Mouse (Mus musculus) kidney, postnatal 0 days (tissue): Measurements from ENCODE around the gene Pdcd5. TPM values are rescaled to one million over a fixed set of nuclear protein-coding genes. Genes with fewer than 3 reads are reported as not detected.

Source experiments
- ATAC-seq: fragments of 200-750 bp; cut with Nextera tagmentation; replicated peaks from 2 replicates; pipeline ENCODE4 v1.8.0; 2017; ENCODE audit warnings: low read depth, moderate number of reproducible peaks, moderate TSS enrichment, moderate library complexity; ENCODE audit not compliant: low FRiP score
- DNase-seq: peaks from one replicate; pipeline ENCODE4 v3.0.0-alpha.2; 2016; ENCODE audit warnings: low spot score
- H3K27ac ChIP-seq: fragments of 300-500 bp; sonication (generic); 2 replicates; pipeline ENCODE4 v1.5.1; 2014; ENCODE audit warnings: mild to moderate bottlenecking
- H3K27me3 ChIP-seq: fragments of 300-500 bp; sonication (generic); 2 replicates; pipeline ENCODE4 v1.6.1; 2014; ENCODE audit warnings: low read length, mixed read lengths; ENCODE audit not compliant: insufficient read depth
- H3K36me3 ChIP-seq: fragments of 300-500 bp; sonication (generic); 2 replicates; pipeline ENCODE4 v1.6.1; 2014; ENCODE audit warnings: low read length, mixed read lengths; ENCODE audit not compliant: insufficient read depth
- H3K4me1 ChIP-seq: fragments of 300-500 bp; sonication (generic); replicated peaks from 2 replicates; pipeline ENCODE4 v1.6.1; 2014; ENCODE audit warnings: antibody characterized with exemption, low read length, mixed read lengths; ENCODE audit not compliant: insufficient read depth
- H3K4me2 ChIP-seq: fragments of 300-500 bp; sonication (generic); 2 replicates; pipeline ENCODE4 v1.6.1; 2014; ENCODE audit warnings: mild to moderate bottlenecking, low read length, moderate library complexity, mixed read lengths
- H3K4me3 ChIP-seq: fragments of 300-500 bp; sonication (generic); replicated peaks from 2 replicates; pipeline ENCODE4 v1.5.1; 2014; ENCODE audit warnings: low read depth, low read length
- H3K9ac ChIP-seq: fragments of 300-500 bp; sonication (generic); 2 replicates; pipeline ENCODE4 v1.6.1; 2014; ENCODE audit warnings: low read depth, low read length
- H3K9me3 ChIP-seq: fragments of 300-500 bp; sonication (generic); replicated peaks from 2 replicates; pipeline ENCODE4 v1.6.1; 2016; ENCODE audit warnings: low read length, inconsistent platforms, mixed read lengths
- CTCF ChIP-seq: IDR thresholded peaks from 2 replicates; pipeline ENCODE4 v1.5.1; 2016; ENCODE audit warnings: antibody characterized with exemption, low read depth, mild to moderate bottlenecking, moderate library complexity
- WGBS: fragments of 180-500 bp; shearing (Covaris S2); extraction: QIAGEN DNeasy Blood & Tissue Kit; methylation state at CpG from one replicate; pipeline ENCODE4 v1.1.7; 2014; 5-methylcytosine and 5-hydroxymethylcytosine counted together
- polyA plus RNA-seq: library from polyadenylated mRNA; unstranded; fragments of >200 nt; fragmentation: Nextera tagmentation; extraction: Ambion mirVana; gene quantifications from 2 replicates; pipeline ENCODE4 v1.2.1, GENCODE M21; 2015

Pdcd5 gene
- polyA plus RNA-seq, 1 experiment from 2014 or later: 233 TPM

DNA sequence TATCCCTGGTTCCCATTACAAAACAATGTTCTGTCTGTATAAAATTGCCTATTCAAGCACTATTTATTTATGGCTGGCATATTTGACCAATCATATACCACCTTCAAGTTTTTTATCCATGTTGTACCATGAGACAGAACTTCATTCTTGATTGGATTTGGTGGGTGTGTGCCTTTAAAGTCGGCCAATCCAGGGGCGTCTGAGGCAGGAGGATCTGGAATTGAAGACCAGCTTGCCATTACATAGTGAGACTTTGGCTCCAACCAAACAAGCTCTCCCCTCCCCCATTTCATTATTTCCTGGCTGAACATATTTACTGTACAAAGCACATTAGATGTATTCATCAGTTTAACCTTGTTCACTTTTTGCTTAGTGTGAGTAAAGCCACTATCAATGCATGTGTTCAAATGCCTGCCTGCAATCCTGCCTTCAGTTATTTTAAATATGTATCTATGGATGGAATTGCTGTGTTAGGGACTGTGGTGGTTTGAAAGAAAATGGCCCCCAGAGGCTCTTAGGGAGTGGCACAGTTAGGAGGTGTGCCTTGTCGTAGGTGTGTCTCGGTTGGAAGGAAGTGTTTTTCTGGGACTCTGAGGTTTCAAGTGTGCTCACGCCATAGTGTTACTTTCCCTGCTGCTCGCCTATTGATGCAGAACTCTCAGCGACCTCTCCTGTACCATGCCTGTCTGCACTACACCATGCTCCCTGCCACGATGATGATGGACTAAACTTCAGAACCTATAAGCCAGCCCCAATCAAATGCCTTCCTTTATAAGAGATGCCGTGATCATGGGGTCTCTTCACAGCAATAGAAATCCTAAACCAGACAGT, 1.1 kb upstream of the Pdcd5 start:
- H3K4me2 ChIP-seq: peak overlapping the region; percentile 6; the same call in 1 of the 2 replicates
- H3K27me3 ChIP-seq: no peaks in the 10 kb centered on the region
- WGBS: 40% methylated on average over 9 of the region's 9 CpGs
- H3K9ac ChIP-seq: no peak overlapping the region
- H3K36me3 ChIP-seq: peaks cover 13% of the 10 kb centered on the region
- no peaks in the 10 kb centered on the region for H3K9me3 ChIP-seq
- no peak for TF ChIP-seq CTCF
- no peak overlapping the region for H3K27ac ChIP-seq
- H3K4me1 ChIP-seq: no peaks in the 10 kb centered on the region
- ATAC-seq (peak; percentile 30), DNase-seq (no peak)
- H3K4me3 ChIP-seq: no peak overlapping the region

DNA sequence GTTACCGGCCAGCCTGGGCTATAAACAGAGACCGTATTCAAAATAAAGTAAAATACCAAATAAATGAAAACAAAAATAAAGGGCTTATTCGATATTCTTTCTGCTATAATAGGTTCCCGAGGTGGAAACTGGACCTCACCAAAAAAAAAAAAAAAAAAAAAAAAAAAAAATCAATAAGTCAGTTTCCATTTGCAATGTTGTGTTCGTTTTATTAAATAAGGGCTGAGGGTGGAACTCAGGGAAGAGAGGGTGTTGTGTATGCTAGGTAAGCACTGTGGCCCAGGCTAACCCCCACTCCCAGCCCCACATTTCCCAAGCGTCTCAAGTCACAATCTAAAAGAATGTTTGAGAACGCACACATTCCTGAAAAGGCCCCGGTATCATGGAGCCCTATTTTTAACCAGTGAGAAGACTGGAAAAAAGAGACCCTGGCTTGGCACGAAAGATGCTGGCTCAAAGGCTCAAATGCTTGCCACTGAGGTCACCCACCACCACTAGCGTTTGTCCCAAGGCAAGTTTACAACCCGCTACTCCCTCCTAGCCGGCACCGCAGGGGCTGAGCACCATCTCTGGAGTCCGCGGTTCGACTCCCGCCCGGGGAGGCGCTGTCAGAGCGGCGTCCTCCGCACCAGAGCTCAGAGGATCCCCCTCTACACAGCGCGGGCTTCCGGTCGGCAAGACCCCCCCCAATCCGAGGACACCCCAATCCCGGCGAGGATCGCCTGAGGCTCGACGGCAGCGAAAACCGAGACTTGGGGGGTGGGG, 822 bp downstream of the Pdcd5 start:
- ATAC-seq (peak; percentile 29; the same call in 1 of the 2 replicates), DNase-seq (peak; percentile 51)
- peak overlapping the region; percentile 96 for H3K9ac ChIP-seq
- WGBS: 5% methylated on average over 34 of the region's 34 CpGs
- H3K4me2 ChIP-seq: peak overlapping the region; percentile 84
- H3K27ac ChIP-seq: peak overlapping the region; percentile 81
- no peaks in the 10 kb centered on the region for H3K9me3 ChIP-seq
- peak overlapping the region; percentile 93 for H3K4me3 ChIP-seq
- no peaks in the 10 kb centered on the region for H3K27me3 ChIP-seq
- H3K36me3 ChIP-seq: peaks cover 29% of the 10 kb centered on the region
- H3K4me1 ChIP-seq: no peaks in the 10 kb centered on the region
- TF ChIP-seq CTCF: 0 out of 2 replicates have a peak, but pooled peaks have one; percentile 2

DNA sequence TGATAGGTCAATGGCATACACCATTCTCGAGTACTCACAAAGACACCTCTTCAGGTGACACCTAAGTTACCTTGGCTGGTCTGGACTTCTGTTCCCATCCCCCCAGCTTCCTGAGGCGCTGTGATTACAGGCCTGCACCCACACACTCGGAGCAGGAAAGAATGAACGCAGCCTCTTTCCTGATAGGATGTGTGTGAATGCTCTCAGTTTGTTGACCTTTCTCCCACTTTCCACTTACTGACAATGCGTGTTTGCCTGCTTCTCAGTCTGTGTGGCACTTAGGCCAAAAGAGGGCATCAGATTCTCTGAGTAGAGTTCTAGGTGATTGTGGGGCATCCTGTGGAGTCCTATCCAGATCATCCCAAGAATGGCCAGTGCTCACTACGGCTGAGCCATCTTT, 7.2 kb downstream of the Pdcd5 start:
- no peaks in the 10 kb centered on the region for H3K27me3 ChIP-seq
- WGBS: 72% methylated on average over 6 of the region's 6 CpGs
- no peak overlapping the region for H3K27ac ChIP-seq
- H3K36me3 ChIP-seq: peaks cover 54% of the 10 kb centered on the region
- no peak overlapping the region for H3K4me2 ChIP-seq
- H3K4me3 ChIP-seq: no peak overlapping the region
- ATAC-seq: no peak
- no peak overlapping the region for H3K9ac ChIP-seq
- TF ChIP-seq CTCF: no peak
- no peaks in the 10 kb centered on the region for H3K9me3 ChIP-seq
- H3K4me1 ChIP-seq: no peaks in the 10 kb centered on the region
- no peak for DNase-seq

DNA sequence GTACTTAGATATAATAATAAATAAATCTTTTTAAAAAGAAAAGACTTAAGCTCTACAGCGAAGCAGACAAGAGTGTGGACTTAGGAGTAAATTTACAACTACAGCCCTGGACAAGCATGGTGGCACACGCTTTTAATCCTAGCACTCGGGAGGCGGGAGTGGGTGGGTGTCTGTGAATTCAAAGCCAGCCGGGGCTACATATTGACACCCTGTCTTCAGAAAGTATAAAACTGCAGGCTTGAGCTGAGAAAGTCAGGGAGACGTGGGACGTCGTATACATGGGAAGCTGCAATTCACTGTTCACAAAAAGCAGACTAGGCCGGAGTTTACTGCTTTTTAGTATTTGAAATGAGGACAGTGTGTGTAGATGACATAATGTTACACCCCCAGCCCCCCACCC, 10.4 kb downstream of the Pdcd5 start:
- Histone ChIP-seq H3K4me2 (no peak overlapping the region), H3K4me1 (no peaks in the 10 kb centered on the region), H3K27ac (no peak overlapping the region), H3K4me3 (no peak overlapping the region), H3K27me3 (no peaks in the 10 kb centered on the region), H3K9me3 (no peaks in the 10 kb centered on the region), H3K9ac (no peak overlapping the region), H3K36me3 (peaks cover 42% of the 10 kb centered on the region)
- DNase-seq: no peak
- TF ChIP-seq CTCF: no peak
- WGBS: 88% methylated on average over 9 of the region's 9 CpGs
- ATAC-seq: no peak

DNA sequence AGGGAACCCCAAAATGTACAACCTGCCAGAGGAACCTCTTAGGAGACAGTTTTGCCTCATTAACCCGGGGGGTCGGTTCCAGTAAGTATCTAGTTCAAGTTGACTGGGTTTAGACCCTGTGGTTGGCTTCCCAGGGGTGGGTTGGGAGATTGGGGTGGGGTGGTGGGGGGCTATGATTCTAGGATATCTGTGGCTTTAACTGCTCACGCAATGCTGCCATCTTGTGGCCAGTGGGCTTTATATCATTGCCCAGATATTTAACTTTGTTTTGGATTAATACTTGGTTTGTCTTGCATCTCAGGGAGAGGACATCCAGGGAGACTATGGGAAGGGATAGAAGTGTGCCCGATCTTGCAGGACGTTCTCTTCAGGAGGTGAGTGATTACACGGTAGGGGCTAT, 11.1 kb downstream of the Pdcd5 start:
- no peak overlapping the region for H3K27ac ChIP-seq
- peak; percentile 73 for TF ChIP-seq CTCF
- H3K4me3 ChIP-seq: no peak overlapping the region
- WGBS: 61% methylated on average over 6 of the region's 6 CpGs
- no peaks in the 10 kb centered on the region for H3K9me3 ChIP-seq
- H3K4me1 ChIP-seq: no peaks in the 10 kb centered on the region
- no peak overlapping the region for H3K9ac ChIP-seq
- no peaks in the 10 kb centered on the region for H3K27me3 ChIP-seq
- H3K36me3 ChIP-seq: peaks cover 40% of the 10 kb centered on the region
- no peak for ATAC-seq
- no peak overlapping the region for H3K4me2 ChIP-seq
- DNase-seq: peak; percentile 58

DNA sequence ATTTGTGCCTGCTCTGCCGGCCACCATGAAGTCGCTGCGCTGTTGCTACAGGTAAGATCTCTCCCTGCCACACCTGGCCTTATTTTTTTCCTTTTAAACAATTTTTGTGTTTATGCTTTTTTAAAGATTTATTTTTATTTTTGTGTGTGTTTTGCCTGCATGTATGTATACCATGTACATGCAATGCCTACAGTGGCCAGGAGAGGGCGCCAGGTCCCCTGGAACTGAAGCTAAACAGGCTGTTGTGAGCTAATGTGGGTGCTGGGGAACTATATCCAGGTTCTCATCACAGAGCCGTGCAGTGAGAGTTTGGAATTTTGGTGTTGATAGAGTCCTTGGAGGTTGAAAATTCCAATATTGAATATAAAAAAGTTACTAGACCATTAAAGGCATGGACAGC, 18.8 kb downstream of the Pdcd5 start:
- Histone ChIP-seq H3K9ac (no peak overlapping the region), H3K36me3 (peaks cover 43% of the 10 kb centered on the region), H3K9me3 (no peaks in the 10 kb centered on the region), H3K4me2 (no peak overlapping the region), H3K4me3 (no peak overlapping the region), H3K27ac (no peak overlapping the region), H3K27me3 (no peaks in the 10 kb centered on the region), H3K4me1 (no peaks in the 10 kb centered on the region)
- DNase-seq (peak; percentile 15), ATAC-seq (no peak)
- 80% methylated on average over 5 of the region's 5 CpGs for WGBS
- TF ChIP-seq CTCF: peak; percentile 77
